Mouse (Mus musculus) limb, embryonic 10.5 days (tissue): ENCODE measurements around the gene Ubn2. TPM values are rescaled to one million over a fixed set of nuclear protein-coding genes. Genes with fewer than 3 reads are reported as not detected.
"Not testable (repeated sequence)": the region's sequence is repeated elsewhere in the genome, so short reads cannot be mapped to it uniquely, and the experiment has no call there.

Experiments used
- DNase-seq: peaks from one replicate; pipeline ENCODE4 v3.0.0-alpha.2; 2017; ENCODE audit warnings: low spot score
- H3K27ac ChIP-seq: fragments of 300-500 bp; sonication (generic); 2 replicates; pipeline ENCODE4 v1.5.1; 2016; ENCODE audit warnings: mild to moderate bottlenecking
- H3K27me3 ChIP-seq: fragments of 300-500 bp; sonication (generic); 2 replicates; pipeline ENCODE4 v1.6.1; 2016; ENCODE audit warnings: low read depth, mild to moderate bottlenecking; ENCODE audit not compliant: poor library complexity, severe bottlenecking
- H3K36me3 ChIP-seq: fragments of 300-500 bp; sonication (generic); 2 replicates; pipeline ENCODE4 v1.6.1; 2016; ENCODE audit warnings: mild to moderate bottlenecking, moderate library complexity
- H3K4me1 ChIP-seq: fragments of 300-500 bp; sonication (generic); 2 replicates; pipeline ENCODE4 v1.6.1; 2016
- H3K4me3 ChIP-seq: fragments of 300-500 bp; sonication (generic); 2 replicates; pipeline ENCODE4 v1.5.1; 2016; ENCODE audit warnings: mild to moderate bottlenecking, moderate library complexity
- H3K9me3 ChIP-seq: fragments of 300-500 bp; sonication (generic); replicated peaks from 2 replicates; pipeline ENCODE4 v1.6.1; 2016; ENCODE audit warnings: mild to moderate bottlenecking
- WGBS: fragments of 180-500 bp; shearing (Covaris S2); methylation state at CpG from one replicate; pipeline ENCODE4 v1.1.7; 2016; 5-methylcytosine and 5-hydroxymethylcytosine counted together
- microRNA-seq: library from miRNA; unstranded; fragments of <30 nt; microRNA quantifications from one replicate; pipeline ENCODE4, GENCODE M21; 2017
- polyA plus RNA-seq: library from polyadenylated mRNA; unstranded; fragments of >200 nt; fragmentation: Nextera tagmentation; extraction: Ambion mirVana; gene quantifications from 2 replicates; pipeline ENCODE4 v1.2.1, GENCODE M21; 2016

The Ubn2 gene
- polyA plus RNA-seq, 1 experiment from 2014 or later: 14.7 TPM

GRCm38 (mm10) chr6:38547707-38548106, 114.0 kb downstream of the Ubn2 start:
- 83% methylated on average over 1 of the region's 1 CpGs for WGBS
- DNase-seq: no peak
- Histone ChIP-seq H3K27me3 (no peaks in the 10 kb centered on the region), H3K9me3 (no peaks in the 10 kb centered on the region), H3K36me3 (no peaks in the 10 kb centered on the region), H3K27ac (no peak overlapping the region), H3K4me3 (no peak overlapping the region), H3K4me1 (no peaks in the 10 kb centered on the region; the same call in 1 of the 2 replicates)

DNA sequence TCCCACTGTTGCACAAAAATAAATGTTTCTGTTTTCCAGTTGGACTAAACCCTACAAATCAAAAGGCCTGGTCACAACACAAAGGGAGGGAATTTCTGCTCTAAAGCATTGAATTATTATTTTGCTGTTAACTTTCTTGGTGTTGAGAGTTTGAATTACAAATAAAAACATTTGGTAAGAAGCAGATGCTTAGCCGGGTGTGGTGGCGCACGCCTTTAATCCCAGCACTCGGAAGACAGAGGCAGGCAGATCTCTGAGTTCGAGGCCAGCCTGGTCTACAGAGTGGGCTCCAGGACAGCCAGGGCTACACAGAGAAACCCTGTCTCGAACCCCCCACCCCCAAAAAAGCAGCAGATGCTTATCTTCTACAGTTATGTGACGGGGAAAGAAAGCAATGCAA, 114.8 kb downstream of the Ubn2 start:
- not testable (repeated sequence) for H3K9me3 ChIP-seq, DNase-seq, H3K27ac ChIP-seq, H3K36me3 ChIP-seq, H3K27me3 ChIP-seq, H3K4me1 ChIP-seq, H3K4me3 ChIP-seq
- 90% methylated on average over 7 of the region's 7 CpGs for WGBS

- 88% methylated on average over 6 of the region's 6 CpGs for WGBS
- not testable (repeated sequence) for H3K27ac ChIP-seq, H3K36me3 ChIP-seq, DNase-seq, H3K27me3 ChIP-seq, H3K9me3 ChIP-seq
- peaks cover 11% of the 10 kb centered on the region for H3K4me1 ChIP-seq
- H3K4me3 ChIP-seq: peak overlapping the region; percentile 89
These were observed 116.1 kb downstream of the Ubn2 start for GRCm38 (mm10) chr6:38549840-38550239.

GRCm38 (mm10) chr6:38550250-38551061, 116.7 kb downstream of the Ubn2 start:
- 11% methylated on average over 28 of the region's 28 CpGs for whole genome bisulfite sequencing
- DNase-seq: no peak
- H3K36me3 ChIP-seq: peaks cover 7% of the 10 kb centered on the region
- H3K4me3 ChIP-seq: peak overlapping the region; percentile 89
- H3K27me3 ChIP-seq: no peaks in the 10 kb centered on the region
- H3K9me3 ChIP-seq: no peaks in the 10 kb centered on the region
- H3K27ac ChIP-seq: peak overlapping the region; percentile 99
- H3K4me1 ChIP-seq: peaks cover 11% of the 10 kb centered on the region

GRCm38 (mm10) chr6:38551062-38551988, 117.6 kb downstream of the Ubn2 start, which contains the start of gene Luc7l2:
TSS of gene Luc7l2 (plus strand) at chr6:38551334.
- Histone ChIP-seq H3K27ac (peak within 1 kb of the TSS; percentile 99), H3K36me3 (peaks cover 16% of the 10 kb centered on the region), H3K27me3 (no peaks in the 10 kb centered on the region), H3K9me3 (no peaks in the 10 kb centered on the region), H3K4me3 (peak within 1 kb of the TSS; percentile 89), H3K4me1 (peaks cover 11% of the 10 kb centered on the region)
- WGBS: under 1% methylated on average over 98 of the region's 98 CpGs
- DNase-seq: peak; percentile 97

- Histone ChIP-seq H3K36me3 (peaks cover 20% of the 10 kb centered on the region), H3K4me3 (peak overlapping the region; percentile 89), H3K27ac (peak overlapping the region; percentile 99), H3K4me1 (peaks cover 11% of the 10 kb centered on the region), H3K27me3 (no peaks in the 10 kb centered on the region), H3K9me3 (no peaks in the 10 kb centered on the region)
- WGBS: under 1% methylated on average over 32 of the region's 32 CpGs
- DNase-seq: peak; percentile 98
These were observed 118.4 kb downstream of the Ubn2 start for GRCm38 (mm10) chr6:38551989-38552635.

- no peaks in the 10 kb centered on the region for H3K9me3 ChIP-seq
- peak overlapping the region; percentile 99 for H3K27ac ChIP-seq
- 29% methylated on average over 5 of the region's 5 CpGs for WGBS
These were observed 118.9 kb downstream of the Ubn2 start for GRCm38 (mm10) chr6:38552636-38553000.

More at GRCm38 (mm10) chr6:38552636-38553000, 118.9 kb downstream of the Ubn2 start:
- no peak for DNase-seq
- Histone ChIP-seq H3K4me1 (peaks cover 11% of the 10 kb centered on the region), H3K36me3 (peaks cover 26% of the 10 kb centered on the region), H3K4me3 (peak overlapping the region; percentile 89), H3K27me3 (no peaks in the 10 kb centered on the region)

Small RNAs within 50 kb of the gene (microRNA-seq; reads per million reads assigned to microRNA genes)
- not detected for gene Mir7670

Other genes with a start within 250 kb of the Ubn2 start
- 8.2 and 8.5 TPM in 2 replicates for gene D630045J12Rik, start 179.9 kb upstream of the Ubn2 start, polyA plus RNA-seq
- gene Zc3hav1l, start 134.7 kb upstream of the Ubn2 start, polyA plus RNA-seq: 14.7 and 18.2 TPM in 2 replicates
- gene Zc3hav1, start 79.3 kb upstream of the Ubn2 start, polyA plus RNA-seq: 1.5 and 2.0 TPM in 2 replicates
- 13.3 and 16.1 TPM in 2 replicates for gene Ttc26, start 52.5 kb upstream of the Ubn2 start, polyA plus RNA-seq
- 92.7 and 96.2 TPM in 2 replicates for gene Fmc1, start 99.6 kb downstream of the Ubn2 start, polyA plus RNA-seq
- gene Luc7l2, start 117.4 kb downstream of the Ubn2 start, polyA plus RNA-seq: 28.6 and 39.7 TPM in 2 replicates
- 0.06 and 0.11 TPM in 2 replicates for gene Klrg2, start 203.3 kb downstream of the Ubn2 start, polyA plus RNA-seq
- gene Clec2l, start 229.1 kb downstream of the Ubn2 start, polyA plus RNA-seq: 0.35 and 0.40 TPM in 2 replicates